Mouse (Mus musculus) lung, postnatal 0 days (tissue): Measurements from ENCODE around the gene Poln. TPM values are rescaled to one million over a fixed set of nuclear protein-coding genes. Genes with fewer than 3 reads are reported as not detected.

Experiments
- ATAC-seq: fragments of 200-750 bp; cut with Nextera tagmentation; 2 replicates; pipeline ENCODE4 v1.8.0; 2017; ENCODE audit warnings: moderate library complexity
- DNase-seq: peaks from one replicate; pipeline ENCODE4 v3.0.0-alpha.2; 2016; ENCODE audit warnings: low spot score
- H3K27ac ChIP-seq: fragments of 300-500 bp; sonication (generic); 2 replicates; pipeline ENCODE4 v1.5.1; 2014; ENCODE audit warnings: antibody characterized with exemption, mild to moderate bottlenecking, low read length, mixed read lengths
- H3K27me3 ChIP-seq: fragments of 300-500 bp; sonication (generic); replicated peaks from 2 replicates; pipeline ENCODE4 v1.6.1; 2014; ENCODE audit warnings: low read length, mixed read lengths; ENCODE audit not compliant: insufficient read depth
- H3K36me3 ChIP-seq: fragments of 300-500 bp; sonication (generic); 2 replicates; pipeline ENCODE4 v1.6.1; 2014; ENCODE audit warnings: low read length, mixed read lengths; ENCODE audit not compliant: insufficient read depth
- H3K4me1 ChIP-seq: fragments of 300-500 bp; sonication (generic); 2 replicates; pipeline ENCODE4 v1.6.1; 2014; ENCODE audit warnings: antibody characterized with exemption, low read depth, low read length, mixed read lengths; ENCODE audit not compliant: insufficient read depth
- H3K4me2 ChIP-seq: fragments of 300-500 bp; sonication (generic); replicated peaks from 2 replicates; pipeline ENCODE4 v1.6.1; 2014; ENCODE audit warnings: low read depth, mild to moderate bottlenecking, low read length, moderate library complexity, mixed read lengths
- H3K4me3 ChIP-seq: fragments of 300-500 bp; sonication (generic); 2 replicates; pipeline ENCODE4 v1.5.1; 2014; ENCODE audit warnings: low read depth, low read length
- H3K9ac ChIP-seq: fragments of 300-500 bp; sonication (generic); replicated peaks from 2 replicates; pipeline ENCODE4 v1.6.1; 2014; ENCODE audit warnings: low read depth, mild to moderate bottlenecking
- H3K9me3 ChIP-seq: fragments of 300-500 bp; sonication (generic); 2 replicates; pipeline ENCODE4 v1.6.1; 2016; ENCODE audit warnings: low read length, mixed read lengths
- CTCF ChIP-seq: IDR thresholded peaks from 2 replicates; pipeline ENCODE4 v1.5.1; 2016; ENCODE audit warnings: antibody characterized with exemption, mild to moderate bottlenecking
- EP300 ChIP-seq: IDR thresholded peaks from 2 replicates; pipeline ENCODE4 v1.6.1; 2016; ENCODE audit warnings: antibody characterized with exemption, mild to moderate bottlenecking, control low read depth
- WGBS: fragments of 180-500 bp; shearing (Covaris S2); extraction: QIAGEN DNeasy Blood & Tissue Kit; methylation state at CpG from one replicate; pipeline ENCODE4 v1.1.7; 2014; 5-methylcytosine and 5-hydroxymethylcytosine counted together
- polyA plus RNA-seq: library from polyadenylated mRNA; unstranded; fragments of >200 nt; fragmentation: Nextera tagmentation; extraction: Ambion mirVana; gene quantifications from 2 replicates; pipeline ENCODE4 v1.2.1, GENCODE M21; 2015

The Poln gene
- polyA plus RNA-seq, 1 experiment from 2014 or later = 0.99 TPM

- Histone ChIP-seq H3K9ac (no peak overlapping the region), H3K27me3 (no peaks in the 10 kb centered on the region), H3K9me3 (no peaks in the 10 kb centered on the region), H3K4me2 (no peak overlapping the region), H3K4me1 (no peaks in the 10 kb centered on the region), H3K4me3 (no peak overlapping the region), H3K36me3 (no peaks in the 10 kb centered on the region), H3K27ac (no peak overlapping the region)
- DNase-seq (no peak), ATAC-seq (no peak)
- TF ChIP-seq CTCF (no peak), EP300 (no peak)
- WGBS = 26% methylated on average over 3 of the region's 3 CpGs
These were observed 38.3 kb upstream of the Poln start for GRCm38 (mm10) chr5:34207503-34207902.

- no peak overlapping the region for H3K27ac ChIP-seq
- ATAC-seq = no peak
- H3K36me3 ChIP-seq = no peaks in the 10 kb centered on the region
- no peak overlapping the region for H3K9ac ChIP-seq
- no peaks in the 10 kb centered on the region for H3K27me3 ChIP-seq
- DNase-seq = no peak
- no peaks in the 10 kb centered on the region for H3K4me1 ChIP-seq
- no peak overlapping the region for H3K4me2 ChIP-seq
- H3K9me3 ChIP-seq = no peaks in the 10 kb centered on the region
- 51% methylated on average over 2 of the region's 2 CpGs for WGBS
- H3K4me3 ChIP-seq = no peak overlapping the region
- TF ChIP-seq EP300 (no peak), CTCF (no peak)
These were observed 36.5 kb upstream of the Poln start for GRCm38 (mm10) chr5:34205788-34206187.

- H3K27ac ChIP-seq = no peak overlapping the region
- H3K27me3 ChIP-seq = no peaks in the 10 kb centered on the region
- ATAC-seq = no peak
- TF ChIP-seq CTCF = no peak
- TF ChIP-seq EP300 = no peak
- no peak overlapping the region for H3K9ac ChIP-seq
- DNase-seq = no peak
- H3K9me3 ChIP-seq = no peaks in the 10 kb centered on the region
- no peak overlapping the region for H3K4me2 ChIP-seq
- no peaks in the 10 kb centered on the region for H3K4me1 ChIP-seq
- no peak overlapping the region for H3K4me3 ChIP-seq
- 79% methylated on average over 2 of the region's 2 CpGs for WGBS
- no peaks in the 10 kb centered on the region for H3K36me3 ChIP-seq
These were observed 35.7 kb upstream of the Poln start for GRCm38 (mm10) chr5:34204911-34205310.

GRCm38 (mm10) chr5:34202006-34202405, 32.8 kb upstream of the Poln start:
- Histone ChIP-seq H3K9me3 (no peaks in the 10 kb centered on the region), H3K36me3 (no peaks in the 10 kb centered on the region), H3K27ac (no peak overlapping the region), H3K27me3 (no peaks in the 10 kb centered on the region), H3K4me2 (no peak overlapping the region), H3K9ac (no peak overlapping the region), H3K4me3 (no peak overlapping the region), H3K4me1 (no peaks in the 10 kb centered on the region)
- no peak for DNase-seq
- ATAC-seq = no peak
- 56% methylated on average over 4 of the region's 4 CpGs for WGBS
- TF ChIP-seq EP300 = no peak
- no peak for TF ChIP-seq CTCF

GRCm38 (mm10) chr5:34201396-34201795, 32.1 kb upstream of the Poln start:
- peak; percentile 55 for ATAC-seq
- H3K9me3 ChIP-seq = no peaks in the 10 kb centered on the region
- DNase-seq = peak; percentile 36
- no peak overlapping the region for H3K4me3 ChIP-seq
- H3K4me2 ChIP-seq = no peak overlapping the region
- H3K9ac ChIP-seq = no peak overlapping the region
- H3K27ac ChIP-seq = no peak overlapping the region
- TF ChIP-seq EP300 (no peak), CTCF (peak; percentile 46)
- no peaks in the 10 kb centered on the region for H3K36me3 ChIP-seq
- H3K27me3 ChIP-seq = no peaks in the 10 kb centered on the region
- H3K4me1 ChIP-seq = no peaks in the 10 kb centered on the region
- WGBS = 36% methylated on average over 2 of the region's 2 CpGs

GRCm38 (mm10) chr5:34198615-34199014, 29.4 kb upstream of the Poln start:
- WGBS = 78% methylated on average over 6 of the region's 6 CpGs
- Histone ChIP-seq H3K9ac (no peak overlapping the region), H3K4me3 (no peak overlapping the region), H3K4me2 (no peak overlapping the region), H3K9me3 (no peaks in the 10 kb centered on the region), H3K27ac (no peak overlapping the region), H3K4me1 (no peaks in the 10 kb centered on the region), H3K36me3 (no peaks in the 10 kb centered on the region), H3K27me3 (no peaks in the 10 kb centered on the region)
- no peak for DNase-seq
- TF ChIP-seq CTCF = no peak
- no peak for TF ChIP-seq EP300
- ATAC-seq = no peak

GRCm38 (mm10) chr5:34197243-34197642, 28.0 kb upstream of the Poln start:
- H3K4me3 ChIP-seq = no peak overlapping the region
- WGBS = 71% methylated on average over 4 of the region's 4 CpGs
- no peak overlapping the region for H3K27ac ChIP-seq
- DNase-seq (no peak), ATAC-seq (no peak)
- no peaks in the 10 kb centered on the region for H3K36me3 ChIP-seq
- no peaks in the 10 kb centered on the region for H3K27me3 ChIP-seq
- no peak for TF ChIP-seq EP300
- no peak for TF ChIP-seq CTCF
- H3K4me2 ChIP-seq = no peak overlapping the region
- no peak overlapping the region for H3K9ac ChIP-seq
- H3K9me3 ChIP-seq = no peaks in the 10 kb centered on the region
- no peaks in the 10 kb centered on the region for H3K4me1 ChIP-seq
